Mouse (Mus musculus) megakaryocyte-erythroid progenitor cell, adult 5-6 weeks (primary cell): ENCODE results near the gene Lims1. TPM values are rescaled to one million over a fixed set of nuclear protein-coding genes. Genes with fewer than 3 reads are reported as not detected.

ENCODE experiments used
- ATAC-seq: replicated peaks from 2 replicates; pipeline ENCODE4 v1.8.0; 2016; ENCODE audit warnings: mild to moderate bottlenecking, inconsistent platforms; ENCODE audit not compliant: severe bottlenecking, poor library complexity, low FRiP score, low TSS enrichment
- total RNA-seq, 2 experiments: library from RNA; stranded (forward) in 1 of 2; stranded (reverse) in 1 of 2; fragments of 200-1000, 215-1000 nt in 1 of 2; fragments of >200 nt in 1 of 2; fragmentation: Nextera tagmentation in 1 of 2; gene quantifications; 2 replicates each; pipeline ENCODE4 v1.2.3; 2014 to 2017

Lims1 gene
- total RNA-seq, 2 experiments from 2014 or later = 41.6 to 52.1 TPM

- ATAC-seq = no peak
Observed at GRCm38 (mm10) chr10:58341685-58342084, 18.4 kb downstream of the Lims1 start.

GRCm38 (mm10) chr10:58342199-58342598 lies 18.9 kb downstream of the Lims1 start:
- ATAC-seq = no peak

- no peak for ATAC-seq
Observed at GRCm38 (mm10) chr10:58343552-58343951, 20.3 kb downstream of the Lims1 start.

- ATAC-seq = no peak
Observed at GRCm38 (mm10) chr10:58350600-58350999, 27.3 kb downstream of the Lims1 start.

GRCm38 (mm10) chr10:58351670-58352069 lies 28.4 kb downstream of the Lims1 start:
- ATAC-seq = no peak

- ATAC-seq = no peak
Observed at GRCm38 (mm10) chr10:58352364-58352763, 29.1 kb downstream of the Lims1 start.

- peak; percentile 92 for ATAC-seq
Observed at GRCm38 (mm10) chr10:58354561-58354960, 31.3 kb downstream of the Lims1 start.

- no peak for ATAC-seq
Observed at GRCm38 (mm10) chr10:58356460-58356859, 33.2 kb downstream of the Lims1 start.

GRCm38 (mm10) chr10:58359123-58359522 lies 35.9 kb downstream of the Lims1 start:
- peak; percentile 72 for ATAC-seq

GRCm38 (mm10) chr10:58359952-58360351 lies 36.7 kb downstream of the Lims1 start:
- ATAC-seq = no peak

- peak; percentile 51 for ATAC-seq
Observed at GRCm38 (mm10) chr10:58362745-58363144, 39.5 kb downstream of the Lims1 start.

- no peak; the same call in 1 of the 2 replicates for ATAC-seq
Observed at GRCm38 (mm10) chr10:58364770-58365515, 41.7 kb downstream of the Lims1 start.

GRCm38 (mm10) chr10:58368791-58369706 lies 45.8 kb downstream of the Lims1 start:
- ATAC-seq = 0 out of 2 replicates have a peak, but pooled peaks have one; percentile 35

GRCm38 (mm10) chr10:58369707-58370093 lies 46.4 kb downstream of the Lims1 start:
- ATAC-seq = peak; percentile 33

GRCm38 (mm10) chr10:58370143-58370542 lies 46.9 kb downstream of the Lims1 start:
- ATAC-seq = no peak

GRCm38 (mm10) chr10:58370559-58370958 lies 47.3 kb downstream of the Lims1 start:
- ATAC-seq = 0 out of 2 replicates have a peak, but pooled peaks have one; percentile 17

GRCm38 (mm10) chr10:58371279-58371842 lies 48.1 kb downstream of the Lims1 start:
- peak; percentile 65 for ATAC-seq

- no peak for ATAC-seq
Observed at GRCm38 (mm10) chr10:58372430-58373030, 49.3 kb downstream of the Lims1 start.

- ATAC-seq = peak; percentile 25
Observed at GRCm38 (mm10) chr10:58373829-58374228, 50.6 kb downstream of the Lims1 start.
